Mouse (Mus musculus): ENCODE results near the gene Olfr829.
"Not testable (repeated sequence)": the region's sequence is repeated elsewhere in the genome, so short reads cannot be mapped to it uniquely, and the experiment has no call there.

Gene Olfr829

GRCm38 (mm10) chr9:18854633-18855032 is at the start of gene Olfr829:
TSS of gene Olfr829 (plus strand) at chr9:18854933.
- Histone ChIP-seq H3K36me3 (ENCODE audit: control insufficient read depth, insufficient read depth, low read length, poor library complexity, severe bottlenecking) (no peaks in the 10 kb centered on the region), H3K27me3 (ENCODE audit: control insufficient read depth, insufficient read depth, low read length, poor library complexity, severe bottlenecking) (no peaks in the 10 kb centered on the region)
- DNase-seq (ENCODE audit: low read depth, low spot score), result no peak

GRCm38 (mm10) chr9:18819426-18819825 is 35.3 kb upstream of the Olfr829 start, which contains the start of gene Olfr828:
TSS of gene Olfr828 (minus strand) at chr9:18819526.
- no peak for DNase-seq (ENCODE audit: low read depth, low spot score)
- no peaks in the 10 kb centered on the region for H3K36me3 ChIP-seq (ENCODE audit: control insufficient read depth, insufficient read depth, low read length, poor library complexity, severe bottlenecking)
- no peaks in the 10 kb centered on the region for H3K27me3 ChIP-seq (ENCODE audit: control insufficient read depth, insufficient read depth, low read length, poor library complexity, severe bottlenecking)

GRCm38 (mm10) chr9:18874393-18874792 is 19.7 kb downstream of the Olfr829 start, which contains the start of gene Olfr830:
TSS of gene Olfr830 (plus strand) at chr9:18874693.
- DNase-seq (ENCODE audit: low read depth, low spot score), result no peak
- H3K36me3 ChIP-seq (ENCODE audit: control insufficient read depth, insufficient read depth, low read length, poor library complexity, severe bottlenecking), result no peaks in the 10 kb centered on the region
- no peaks in the 10 kb centered on the region for H3K27me3 ChIP-seq (ENCODE audit: control insufficient read depth, insufficient read depth, low read length, poor library complexity, severe bottlenecking)

GRCm38 (mm10) chr9:18907699-18908098 is 53.0 kb downstream of the Olfr829 start:
- H3K36me3 ChIP-seq (ENCODE audit: control insufficient read depth, insufficient read depth, low read length, poor library complexity, severe bottlenecking); DNase-seq (ENCODE audit: low read depth, low spot score); H3K27me3 ChIP-seq (ENCODE audit: control insufficient read depth, insufficient read depth, low read length, poor library complexity, severe bottlenecking): not testable (repeated sequence)

Measured in splenic B cell, adult 2 months (primary cell).